Mouse (Mus musculus) erythroid progenitor cell, adult 5-6 weeks (primary cell): ENCODE data around the gene Nav3. TPM values are rescaled to one million over a fixed set of nuclear protein-coding genes. Genes with fewer than 3 reads are reported as not detected.
"Not testable (repeated sequence)": the region's sequence is repeated elsewhere in the genome, so short reads cannot be mapped to it uniquely, and the experiment has no call there.

ENCODE experiments used
- ATAC-seq: replicated peaks from 2 replicates; pipeline ENCODE4 v1.8.0; 2016; ENCODE audit warnings: moderate number of reproducible peaks, mild to moderate bottlenecking, moderate TSS enrichment, inconsistent platforms; ENCODE audit not compliant: poor library complexity, low FRiP score, severe bottlenecking
- total RNA-seq, 2 experiments: library from RNA; stranded (forward) in 1 of 2; stranded (reverse) in 1 of 2; fragments of 150-400 nt in 1 of 2; fragments of 186-747, 209-891 nt in 1 of 2; gene quantifications; 2 replicates each; pipeline versions ENCODE4 v1.2.3 to v1.2.4; 2015 to 2017; ENCODE audit warnings: low replicate concordance in 2 of 2

Gene Nav3
- total RNA-seq, 2 experiments from 2014 or later, result not detected

- ATAC-seq, result no peak
Measured at GRCm38 (mm10) chr10:110386476-110387197, 69.4 kb downstream of the Nav3 start.

- ATAC-seq, result not testable (repeated sequence)
Measured at GRCm38 (mm10) chr10:110383506-110384229, 72.3 kb downstream of the Nav3 start.

- no peak for ATAC-seq
Measured at GRCm38 (mm10) chr10:110380792-110381191, 75.2 kb downstream of the Nav3 start.

- ATAC-seq, result no peak
Measured at GRCm38 (mm10) chr10:110372724-110373455, 83.1 kb downstream of the Nav3 start.

GRCm38 (mm10) chr10:110352148-110352547 lies 103.9 kb downstream of the Nav3 start:
- ATAC-seq, result no peak

GRCm38 (mm10) chr10:110330030-110330429 lies 126.0 kb downstream of the Nav3 start:
- no peak for ATAC-seq

- ATAC-seq, result no peak
Measured at GRCm38 (mm10) chr10:110329629-110330028, 126.4 kb downstream of the Nav3 start.

GRCm38 (mm10) chr10:110322082-110322632 lies 133.8 kb downstream of the Nav3 start:
- ATAC-seq, result no peak

- ATAC-seq, result no peak
Measured at GRCm38 (mm10) chr10:110317275-110317674, 138.7 kb downstream of the Nav3 start.

- no peak for ATAC-seq
Measured at GRCm38 (mm10) chr10:110314525-110314924, 141.5 kb downstream of the Nav3 start.

GRCm38 (mm10) chr10:110313959-110314358 lies 142.0 kb downstream of the Nav3 start:
- ATAC-seq, result no peak

- ATAC-seq, result no peak
Measured at GRCm38 (mm10) chr10:110309511-110309910, 146.5 kb downstream of the Nav3 start.

GRCm38 (mm10) chr10:110305609-110306008 lies 150.4 kb downstream of the Nav3 start:
- ATAC-seq, result no peak

GRCm38 (mm10) chr10:110290016-110290623 lies 165.9 kb downstream of the Nav3 start:
- no peak for ATAC-seq

GRCm38 (mm10) chr10:110283879-110284278 lies 172.1 kb downstream of the Nav3 start:
- no peak for ATAC-seq

- ATAC-seq, result no peak
Measured at GRCm38 (mm10) chr10:110272818-110273217, 183.2 kb downstream of the Nav3 start.

- no peak for ATAC-seq
Measured at GRCm38 (mm10) chr10:110270561-110270960, 185.4 kb downstream of the Nav3 start.

- ATAC-seq, result no peak
Measured at GRCm38 (mm10) chr10:110242128-110242561, 213.9 kb downstream of the Nav3 start.

- ATAC-seq, result no peak
Measured at GRCm38 (mm10) chr10:110240667-110241066, 215.3 kb downstream of the Nav3 start.
